ENCODE assay signal across 8 mouse cellular contexts in genomic region chr11:76763741-76764122, GRCm38 (mm10). TPM values are rescaled to one million over a fixed set of nuclear protein-coding genes. Genes with fewer than 3 reads are reported as not detected.
A peak's percentile ranks its signal among the peaks of the same experiment; 100 is the strongest.
DNase-seq lines count a peak whose midpoint lies in the region; ATAC-seq and TF ChIP-seq lines count a peak whose summit lies in the region.

No protein-coding gene starts in this region.

- peaks cover 25% of the 10 kb centered on the region; the same call in 1 of the 2 replicates for H3K27me3 ChIP-seq in heart, embryonic 13.5 days (replicated peaks)
- H3K27me3 ChIP-seq in heart, adult 2 months (ENCODE audit: control insufficient read depth, insufficient read depth, low read length) = no peaks in the 10 kb centered on the region
- no peaks in the 10 kb centered on the region for H3K27me3 ChIP-seq in hindbrain, embryonic 14.5 days (ENCODE audit: control insufficient read depth, insufficient read depth, low read length)
- no peaks in the 10 kb centered on the region for H3K27me3 ChIP-seq in midbrain, embryonic 11.5 days (ENCODE audit: control insufficient read depth, insufficient read depth, low read length)
- H3K27me3 ChIP-seq in cerebellum, adult 2 months (ENCODE audit: control insufficient read depth, insufficient read depth, low read length) = no peaks in the 10 kb centered on the region

- TF ChIP-seq CTCF in heart, adult 2 months (IDR thresholded peaks at IDR 0.05) = no peak
- TF ChIP-seq CTCF in bone marrow macrophage, adult 2 months (IDR thresholded peaks at IDR 0.05; ENCODE audit: low read depth, low read length) = peak; percentile 4; the same call in 1 of the 2 replicates
- no peak for TF ChIP-seq CTCF in cerebellum, adult 2 months (IDR thresholded peaks at IDR 0.05; ENCODE audit: borderline replicate concordance, insufficient read depth, low read depth, low read length)

- H3K27ac ChIP-seq in heart, embryonic 13.5 days (replicated peaks) = no peak overlapping the region
- no peak overlapping the region; the same call in 1 of the 2 replicates for H3K27ac ChIP-seq in heart, adult 2 months
- no peak overlapping the region for H3K27ac ChIP-seq in bone marrow macrophage, adult 2 months (ENCODE audit: insufficient read depth, low read depth, low read length)
- H3K27ac ChIP-seq in hindbrain, embryonic 14.5 days = no peak overlapping the region
- no peak overlapping the region for H3K27ac ChIP-seq in midbrain, embryonic 11.5 days (ENCODE audit: low read depth, low read length)
- H3K27ac ChIP-seq in cerebellum, adult 2 months (ENCODE audit: insufficient read depth, low read length) = no peak overlapping the region

- H3K4me1 ChIP-seq in heart, embryonic 13.5 days = peaks cover 4% of the 10 kb centered on the region
- H3K4me1 ChIP-seq in heart, adult 2 months (ENCODE audit: control insufficient read depth, insufficient read depth, low read length) = no peaks in the 10 kb centered on the region
- H3K4me1 ChIP-seq in bone marrow macrophage, adult 2 months (ENCODE audit: control insufficient read depth, insufficient read depth, low read length) = 0 out of 2 replicates have a peak, but pooled peaks cover 2% of the 10 kb centered on the region
- H3K4me1 ChIP-seq in hindbrain, embryonic 14.5 days (replicated peaks; ENCODE audit: control insufficient read depth, insufficient read depth, low read length) = 0 out of 2 replicates have a peak, but pooled peaks cover 4% of the 10 kb centered on the region
- peaks cover 2% of the 10 kb centered on the region; the same call in 1 of the 2 replicates for H3K4me1 ChIP-seq in midbrain, embryonic 11.5 days (ENCODE audit: control insufficient read depth, insufficient read depth, low read length)
- H3K4me1 ChIP-seq in cerebellum, adult 2 months (ENCODE audit: control insufficient read depth, insufficient read depth, low read length) = no peaks in the 10 kb centered on the region

- TF ChIP-seq EP300 in heart, adult 2 months (IDR thresholded peaks at IDR 0.05; ENCODE audit: insufficient read depth, low read depth, low read length) = no peak

- TF ChIP-seq POLR2A in heart, adult 2 months (IDR thresholded peaks at IDR 0.05; ENCODE audit: insufficient read depth, low read depth, low read length) = no peak
- no peak for TF ChIP-seq POLR2A in bone marrow macrophage, adult 2 months (IDR thresholded peaks at IDR 0.05; ENCODE audit: borderline replicate concordance, low read depth, low read length)
- no peak for TF ChIP-seq POLR2A in cerebellum, adult 2 months (IDR thresholded peaks at IDR 0.05; ENCODE audit: borderline replicate concordance, insufficient read depth, low read length)

- DNase-seq in heart, adult 2 months = no peak
- no peak for DNase-seq in hindbrain, embryonic 14.5 days (ENCODE audit: low spot score)
- no peak for DNase-seq in midbrain, embryonic 11.5 days (ENCODE audit: low spot score, missing footprints)
- no peak for DNase-seq in right cerebral cortex, postnatal 14 days
- no peak for DNase-seq in cerebellum, adult 2 months
- DNase-seq in layer of hippocampus, adult 11-12 months (ENCODE audit: low spot score) = no peak

- peak overlapping the region; percentile 71 for H3K9ac ChIP-seq in heart, embryonic 13.5 days
- no peak overlapping the region for H3K9ac ChIP-seq in heart, adult 2 months (ENCODE audit: low read depth, low read length)
- H3K9ac ChIP-seq in hindbrain, embryonic 14.5 days = peak overlapping the region; percentile 76; the same call in 1 of the 2 replicates
- H3K9ac ChIP-seq in midbrain, embryonic 11.5 days (ENCODE audit: low read length) = no peak overlapping the region

- H3K36me3 ChIP-seq in heart, embryonic 13.5 days = peaks cover 23% of the 10 kb centered on the region
- H3K36me3 ChIP-seq in heart, adult 2 months (ENCODE audit: control insufficient read depth, insufficient read depth, low read length) = peaks cover 7% of the 10 kb centered on the region
- peaks cover 24% of the 10 kb centered on the region for H3K36me3 ChIP-seq in hindbrain, embryonic 14.5 days (replicated peaks; ENCODE audit: control insufficient read depth, insufficient read depth)
- peaks cover 9% of the 10 kb centered on the region for H3K36me3 ChIP-seq in midbrain, embryonic 11.5 days (ENCODE audit: control insufficient read depth, insufficient read depth, low read length)

- H3K9me3 ChIP-seq in heart, embryonic 13.5 days = no peaks in the 10 kb centered on the region
- H3K9me3 ChIP-seq in hindbrain, embryonic 14.5 days (ENCODE audit: control insufficient read depth, low read length) = no peaks in the 10 kb centered on the region
- H3K9me3 ChIP-seq in midbrain, embryonic 11.5 days (ENCODE audit: control insufficient read depth, low read length) = no peaks in the 10 kb centered on the region

- intact Hi-C loops in heart, adult 2 months (cut with DNase I) = loop anchor here (2.0 kb wide), 1 partner anchor 87 kb away; no protein-coding TSS in a partner anchor

- H3K4me3 ChIP-seq in heart, embryonic 13.5 days = peak overlapping the region; percentile 92
- no peak overlapping the region; the same call in 1 of the 2 replicates for H3K4me3 ChIP-seq in heart, adult 2 months
- H3K4me3 ChIP-seq in bone marrow macrophage, adult 2 months (ENCODE audit: insufficient read depth, low read length) = 0 out of 2 replicates have a peak overlapping the region, but pooled peaks have one; percentile 9
- H3K4me3 ChIP-seq in hindbrain, embryonic 14.5 days (replicated peaks; ENCODE audit: low read length) = peak overlapping the region; percentile 53; the same call in 1 of the 2 replicates
- H3K4me3 ChIP-seq in midbrain, embryonic 11.5 days (ENCODE audit: low read depth, low read length) = peak overlapping the region; percentile 73; the same call in 1 of the 2 replicates
- no peak overlapping the region for H3K4me3 ChIP-seq in cerebellum, adult 2 months (replicated peaks; ENCODE audit: insufficient read depth, low read depth, low read length)

- 0 out of 2 replicates have a peak, but pooled peaks cover 2% of the 10 kb centered on the region for H3K79me2 ChIP-seq in heart, adult 2 months (replicated peaks; ENCODE audit: control insufficient read depth, insufficient read depth, low read length)

- 11% methylated on average over 4 of the region's 4 CpGs for WGBS in heart, embryonic 13.5 days
- 11% methylated on average over 4 of the region's 4 CpGs for WGBS in heart, adult 2 months
- WGBS in hindbrain, embryonic 14.5 days = 14% methylated on average over 4 of the region's 4 CpGs
- 23% methylated on average over 4 of the region's 4 CpGs for WGBS in midbrain, embryonic 11.5 days
- 8% methylated on average over 4 of the region's 4 CpGs for WGBS in cerebellum, adult 2 months

- ATAC-seq in heart, embryonic 13.5 days (ENCODE audit: extremely low read depth, insufficient number of reproducible peaks, low FRiP score, low TSS enrichment) = no peak
- ATAC-seq in hindbrain, embryonic 14.5 days (ENCODE audit: low FRiP score) = no peak
- ATAC-seq in midbrain, embryonic 11.5 days (ENCODE audit: low FRiP score) = peak; percentile 68; the same call in 1 of the 2 replicates

- peak overlapping the region; percentile 52 for H3K4me2 ChIP-seq in heart, embryonic 13.5 days
- peak overlapping the region; percentile 63; the same call in 1 of the 2 replicates for H3K4me2 ChIP-seq in hindbrain, embryonic 14.5 days (replicated peaks)
- H3K4me2 ChIP-seq in midbrain, embryonic 11.5 days = peak overlapping the region; percentile 12; the same call in 1 of the 2 replicates

RNA-seq across cellular contexts. Expression of gene Gosr1, which starts 0.4 kb away (rescaled TPM):
- 15.3 and 17.8 TPM in 2 replicates for polyA plus RNA-seq in heart, embryonic 13.5 days (2015; fragmentation: Nextera tagmentation; extraction: Ambion mirVana)
- 10 to 100 TPM; 24.1 to 26.0 TPM for total RNA-seq in heart, adult 2 months (2021)
- 11.1 and 19.6 TPM in 2 replicates for polyA plus RNA-seq in heart, adult 2 months (2012; rRNA removed)
- polyA plus RNA-seq in bone marrow macrophage, adult 2 months (2012; ENCODE audit: insufficient read depth, insufficient read length, missing spikeins) = 34.7 and 48.6 TPM in 2 replicates
- 36.0 and 39.6 TPM in 2 replicates for polyA plus RNA-seq in hindbrain, embryonic 14.5 days (2014; fragmentation: Nextera tagmentation; extraction: Ambion mirVana)
- polyA plus RNA-seq in midbrain, embryonic 11.5 days (2014; fragmentation: Nextera tagmentation; extraction: Ambion mirVana) = 29.1 and 29.3 TPM in 2 replicates
- polyA plus RNA-seq in cerebellum, adult 2 months (2012; rRNA removed) = 31.9 and 34.3 TPM in 2 replicates

Comparison
In these comparisons a context has a peak if more than half of its experiments do, and no peak if none do; other contexts are left out.
1. H3K4me3 ChIP-seq: peak in heart, embryonic 13.5 days (single experiment), bone marrow macrophage, adult 2 months (single experiment), hindbrain, embryonic 14.5 days (single experiment) and midbrain, embryonic 11.5 days (single experiment); none in heart, adult 2 months (single experiment) and cerebellum, adult 2 months (single experiment).
2. H3K9ac ChIP-seq: peak in heart, embryonic 13.5 days (single experiment) and hindbrain, embryonic 14.5 days (single experiment); none in heart, adult 2 months (single experiment) and midbrain, embryonic 11.5 days (single experiment).
3. H3K4me2 ChIP-seq: peak in every context shown above with its lines; median percentile 63 in hindbrain, embryonic 14.5 days; 52 in heart, embryonic 13.5 days; 12 in midbrain, embryonic 11.5 days.